Mouse (Mus musculus): ENCODE data around the gene Catsperd.

- TF ChIP-seq EP300 (IDR thresholded peaks at IDR 0.05; ENCODE audit: low read depth in 1 of 2, low read length in 2 of 2) (no peak), CTCF (IDR thresholded peaks at IDR 0.05 in 2 of 3, conservative IDR thresholded peaks at IDR 0.05 in 1 of 3; ENCODE audit: control insufficient read depth in 1 of 3, insufficient read depth in 1 of 3, low read depth in 2 of 3, low read length in 3 of 3, poor library complexity in 1 of 3, severe bottlenecking in 1 of 3) (no peak), MYC (IDR thresholded peaks at IDR 0.05; ENCODE audit: low read depth, low read length) (no peak), POLR2A (IDR thresholded peaks at IDR 0.05; ENCODE audit: control insufficient read depth in 1 of 2, insufficient read depth in 1 of 2, low read depth in 1 of 2, low read length in 2 of 2, poor library complexity in 1 of 2) (no peak), USF2 (IDR thresholded peaks at IDR 0.05; ENCODE audit: borderline replicate concordance in 1 of 2, insufficient read depth in 1 of 2, low read depth in 1 of 2, low read length in 2 of 2) (no peak)
Observed at GRCm38 (mm10) chr17:56607521-56608062, 20.4 kb upstream of the Catsperd start.

All from MEL (cell line).